Mouse (Mus musculus): ENCODE measurements around the gene Aplp2. TPM values are rescaled to one million over a fixed set of nuclear protein-coding genes. Genes with fewer than 3 reads are reported as not detected.
A peak's percentile ranks its signal among the peaks of the same experiment; 100 is the strongest.

Aplp2 gene
- polyA plus RNA-seq, 1 experiment from 2014 or later = 240 TPM

DNA sequence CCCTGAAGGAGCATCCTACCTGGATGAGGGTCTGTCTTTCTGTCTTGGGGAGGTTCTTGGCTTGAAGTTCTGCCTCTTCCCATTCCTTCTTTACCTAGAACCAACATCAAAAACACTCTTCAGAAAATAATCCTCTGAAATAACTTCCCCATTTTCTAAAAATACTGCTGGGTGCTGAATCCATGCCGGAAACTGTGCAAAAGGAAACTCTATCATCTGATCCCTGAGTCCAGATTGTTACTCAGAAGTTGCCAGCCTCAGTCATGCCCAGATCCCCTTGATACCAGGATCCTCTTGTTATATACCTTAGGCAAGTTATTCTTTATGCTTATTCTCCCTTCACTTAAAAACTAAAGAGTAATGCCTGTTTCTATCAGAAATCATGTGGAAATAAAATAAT lies 48.3 kb downstream of the Aplp2 start:
- no peaks in the 10 kb centered on the region for H3K9me3 ChIP-seq (ENCODE audit: control insufficient read depth, low read length)
- H3K4me1 ChIP-seq (replicated peaks; ENCODE audit: control insufficient read depth, insufficient read depth, low read length) = no peaks in the 10 kb centered on the region
- peaks cover 6% of the 10 kb centered on the region for H3K36me3 ChIP-seq (ENCODE audit: control insufficient read depth, insufficient read depth, low read length)
- no peak overlapping the region for H3K27ac ChIP-seq (ENCODE audit: low read depth, low read length)
- no peak overlapping the region for H3K9ac ChIP-seq (ENCODE audit: low read depth, low read length)
- DNase-seq (ENCODE audit: low spot score) (no peak), ATAC-seq (ENCODE audit: low FRiP score) (no peak)
- no peak overlapping the region for H3K4me3 ChIP-seq (ENCODE audit: low read depth, low read length)
- H3K4me2 ChIP-seq (replicated peaks; ENCODE audit: low read depth, low read length) = no peak overlapping the region
- WGBS = 93% methylated on average over 1 of the region's 1 CpGs
- H3K27me3 ChIP-seq (ENCODE audit: control insufficient read depth, insufficient read depth, low read length) = no peaks in the 10 kb centered on the region

DNA sequence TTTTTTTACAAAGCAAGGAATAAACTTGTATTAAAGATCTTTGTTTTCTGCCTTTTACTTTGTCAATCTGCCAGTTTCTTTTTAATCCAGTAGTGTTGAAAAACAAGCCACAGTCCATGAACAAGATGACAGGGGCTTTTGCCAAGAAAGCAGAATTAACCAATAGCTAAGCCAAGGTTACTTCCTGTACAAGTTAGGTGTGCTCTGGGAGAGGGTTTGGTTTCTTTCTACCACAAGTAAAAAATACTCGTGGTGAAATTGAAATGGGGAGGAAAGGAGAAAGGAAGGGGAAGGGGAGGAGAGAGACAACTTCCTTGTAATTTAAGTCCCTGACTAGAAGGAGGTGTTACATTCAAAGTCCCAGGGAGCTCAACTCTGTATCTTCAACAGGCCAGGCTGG lies 48.7 kb downstream of the Aplp2 start:
- ATAC-seq (ENCODE audit: low FRiP score) (no peak), DNase-seq (ENCODE audit: low spot score) (no peak)
- H3K4me3 ChIP-seq (ENCODE audit: low read depth, low read length) = no peak overlapping the region
- no peak overlapping the region for H3K4me2 ChIP-seq (replicated peaks; ENCODE audit: low read depth, low read length)
- no peak overlapping the region for H3K27ac ChIP-seq (ENCODE audit: low read depth, low read length)
- H3K4me1 ChIP-seq (replicated peaks; ENCODE audit: control insufficient read depth, insufficient read depth, low read length) = no peaks in the 10 kb centered on the region
- H3K36me3 ChIP-seq (ENCODE audit: control insufficient read depth, insufficient read depth, low read length) = peaks cover 6% of the 10 kb centered on the region
- no peak overlapping the region for H3K9ac ChIP-seq (ENCODE audit: low read depth, low read length)
- 83% methylated on average over 1 of the region's 1 CpGs for WGBS
- no peaks in the 10 kb centered on the region for H3K27me3 ChIP-seq (ENCODE audit: control insufficient read depth, insufficient read depth, low read length)
- H3K9me3 ChIP-seq (ENCODE audit: control insufficient read depth, low read length) = no peaks in the 10 kb centered on the region

DNA sequence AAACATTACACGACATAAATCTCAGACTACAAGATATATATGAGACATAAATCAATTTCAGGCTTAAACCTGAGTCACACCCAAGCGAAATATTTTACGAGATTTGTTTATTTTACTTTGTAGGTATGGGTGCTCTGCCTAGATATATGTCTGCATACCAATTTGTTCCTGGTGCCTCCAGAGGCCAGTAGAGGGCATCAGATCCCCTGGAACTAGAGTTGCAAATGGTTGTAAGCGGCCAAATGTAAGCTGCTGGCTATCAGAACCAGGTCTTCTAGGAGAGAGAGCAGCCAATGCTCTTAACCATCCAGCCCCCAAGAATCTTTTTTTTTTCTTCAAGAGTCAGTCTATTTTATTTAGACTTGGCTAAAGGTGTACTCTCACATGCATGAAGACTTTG lies 51.7 kb downstream of the Aplp2 start:
- Histone ChIP-seq H3K4me3 (ENCODE audit: low read depth, low read length) (no peak overlapping the region), H3K36me3 (ENCODE audit: control insufficient read depth, insufficient read depth, low read length) (peaks cover 3% of the 10 kb centered on the region; the same call in 1 of the 2 replicates), H3K4me1 (replicated peaks; ENCODE audit: control insufficient read depth, insufficient read depth, low read length) (no peaks in the 10 kb centered on the region), H3K9me3 (ENCODE audit: control insufficient read depth, low read length) (no peaks in the 10 kb centered on the region), H3K9ac (ENCODE audit: low read depth, low read length) (no peak overlapping the region), H3K4me2 (replicated peaks; ENCODE audit: low read depth, low read length) (no peak overlapping the region), H3K27me3 (ENCODE audit: control insufficient read depth, insufficient read depth, low read length) (no peaks in the 10 kb centered on the region), H3K27ac (ENCODE audit: low read depth, low read length) (no peak overlapping the region)
- WGBS = 93% methylated on average over 4 of the region's 4 CpGs
- no peak for ATAC-seq (ENCODE audit: low FRiP score)
- DNase-seq (ENCODE audit: low spot score) = peak; percentile 55

DNA sequence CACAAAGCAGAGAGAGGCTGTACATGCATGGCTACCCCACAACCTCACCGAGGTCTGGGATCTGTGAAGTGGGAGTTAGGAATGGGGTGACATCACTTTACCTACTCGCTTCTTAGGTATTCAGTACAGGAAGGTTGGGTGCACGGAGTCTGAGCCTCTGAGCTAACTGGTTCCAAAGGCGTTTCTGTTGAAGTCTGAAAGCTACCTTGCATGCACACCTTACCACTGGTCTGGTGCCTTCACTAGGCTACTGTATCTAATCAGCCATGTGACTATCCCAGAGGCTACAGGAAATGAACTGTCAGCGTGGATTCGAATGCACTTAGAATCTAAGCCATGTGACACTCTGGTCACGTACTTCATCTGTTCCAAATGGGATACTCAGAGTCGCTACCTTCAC lies 55.0 kb downstream of the Aplp2 start:
- H3K9ac ChIP-seq (ENCODE audit: low read depth, low read length) = no peak overlapping the region
- H3K27me3 ChIP-seq (ENCODE audit: control insufficient read depth, insufficient read depth, low read length) = no peaks in the 10 kb centered on the region
- ATAC-seq (ENCODE audit: low FRiP score) (no peak), DNase-seq (ENCODE audit: low spot score) (no peak)
- H3K36me3 ChIP-seq (ENCODE audit: control insufficient read depth, insufficient read depth, low read length) = peaks cover 4% of the 10 kb centered on the region; the same call in 1 of the 2 replicates
- H3K27ac ChIP-seq (ENCODE audit: low read depth, low read length) = no peak overlapping the region
- H3K9me3 ChIP-seq (ENCODE audit: control insufficient read depth, low read length) = no peaks in the 10 kb centered on the region
- WGBS = 94% methylated on average over 8 of the region's 8 CpGs
- H3K4me1 ChIP-seq (replicated peaks; ENCODE audit: control insufficient read depth, insufficient read depth, low read length) = no peaks in the 10 kb centered on the region
- no peak overlapping the region for H3K4me3 ChIP-seq (ENCODE audit: low read depth, low read length)
- no peak overlapping the region for H3K4me2 ChIP-seq (replicated peaks; ENCODE audit: low read depth, low read length)

DNA sequence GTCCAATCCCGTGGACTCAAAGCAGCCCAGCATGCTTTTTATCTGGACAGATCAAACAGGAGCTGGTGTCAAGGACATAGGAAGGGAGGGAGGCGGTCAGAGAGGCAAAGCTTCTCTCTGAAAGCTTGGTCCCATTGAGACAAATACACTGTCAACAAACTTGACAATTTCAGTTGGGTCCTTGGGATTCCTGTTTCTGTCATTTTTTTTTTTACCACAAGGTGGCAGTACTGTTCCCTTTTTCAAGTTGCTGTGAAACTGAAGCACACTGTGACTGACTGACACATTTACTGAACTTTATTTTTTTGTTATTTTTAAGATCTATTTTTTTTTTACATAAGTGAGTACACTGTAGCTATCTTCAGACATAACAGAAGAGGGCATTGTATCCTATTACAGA lies 60.6 kb downstream of the Aplp2 start:
- no peak overlapping the region for H3K27ac ChIP-seq (ENCODE audit: low read depth, low read length)
- H3K4me3 ChIP-seq (ENCODE audit: low read depth, low read length) = no peak overlapping the region
- 0 out of 2 replicates have a peak, but pooled peaks cover 4% of the 10 kb centered on the region for H3K36me3 ChIP-seq (ENCODE audit: control insufficient read depth, insufficient read depth, low read length)
- no peaks in the 10 kb centered on the region for H3K4me1 ChIP-seq (replicated peaks; ENCODE audit: control insufficient read depth, insufficient read depth, low read length)
- H3K9ac ChIP-seq (ENCODE audit: low read depth, low read length) = no peak overlapping the region
- no peak overlapping the region for H3K4me2 ChIP-seq (replicated peaks; ENCODE audit: low read depth, low read length)
- H3K9me3 ChIP-seq (ENCODE audit: control insufficient read depth, low read length) = no peaks in the 10 kb centered on the region
- no peaks in the 10 kb centered on the region for H3K27me3 ChIP-seq (ENCODE audit: control insufficient read depth, insufficient read depth, low read length)
- no peak for ATAC-seq (ENCODE audit: low FRiP score)
- DNase-seq (ENCODE audit: low spot score) = peak; percentile 76
- WGBS = 87% methylated on average over 2 of the region's 2 CpGs

DNA sequence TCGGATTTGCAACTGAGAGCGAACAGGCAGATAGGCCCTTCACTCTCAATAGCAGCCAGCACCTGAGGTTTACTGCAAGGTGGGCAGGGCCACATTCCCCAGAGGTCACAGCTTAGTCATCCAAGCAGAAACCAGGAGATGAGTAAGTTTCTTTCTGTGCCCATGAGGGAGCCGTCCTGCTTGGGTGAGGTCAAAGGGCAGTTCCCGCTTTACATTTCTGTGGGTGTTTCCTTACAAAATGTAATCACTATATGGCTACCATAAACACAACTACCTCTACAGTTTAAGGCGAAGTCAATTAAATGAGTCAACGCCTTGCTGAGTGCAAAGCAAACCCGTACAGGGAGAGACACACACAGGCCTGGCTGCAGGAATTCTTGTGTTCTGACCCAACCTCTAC lies 63.5 kb downstream of the Aplp2 start:
- H3K4me2 ChIP-seq (replicated peaks; ENCODE audit: low read depth, low read length) = no peak overlapping the region
- no peak for DNase-seq (ENCODE audit: low spot score)
- no peak for ATAC-seq (ENCODE audit: low FRiP score)
- 79% methylated on average over 7 of the region's 7 CpGs for WGBS
- H3K4me1 ChIP-seq (replicated peaks; ENCODE audit: control insufficient read depth, insufficient read depth, low read length) = no peaks in the 10 kb centered on the region
- no peak overlapping the region for H3K27ac ChIP-seq (ENCODE audit: low read depth, low read length)
- no peak overlapping the region for H3K9ac ChIP-seq (ENCODE audit: low read depth, low read length)
- no peaks in the 10 kb centered on the region for H3K27me3 ChIP-seq (ENCODE audit: control insufficient read depth, insufficient read depth, low read length)
- H3K36me3 ChIP-seq (ENCODE audit: control insufficient read depth, insufficient read depth, low read length) = 0 out of 2 replicates have a peak, but pooled peaks cover 2% of the 10 kb centered on the region
- no peak overlapping the region for H3K4me3 ChIP-seq (ENCODE audit: low read depth, low read length)
- no peaks in the 10 kb centered on the region for H3K9me3 ChIP-seq (ENCODE audit: control insufficient read depth, low read length)

DNA sequence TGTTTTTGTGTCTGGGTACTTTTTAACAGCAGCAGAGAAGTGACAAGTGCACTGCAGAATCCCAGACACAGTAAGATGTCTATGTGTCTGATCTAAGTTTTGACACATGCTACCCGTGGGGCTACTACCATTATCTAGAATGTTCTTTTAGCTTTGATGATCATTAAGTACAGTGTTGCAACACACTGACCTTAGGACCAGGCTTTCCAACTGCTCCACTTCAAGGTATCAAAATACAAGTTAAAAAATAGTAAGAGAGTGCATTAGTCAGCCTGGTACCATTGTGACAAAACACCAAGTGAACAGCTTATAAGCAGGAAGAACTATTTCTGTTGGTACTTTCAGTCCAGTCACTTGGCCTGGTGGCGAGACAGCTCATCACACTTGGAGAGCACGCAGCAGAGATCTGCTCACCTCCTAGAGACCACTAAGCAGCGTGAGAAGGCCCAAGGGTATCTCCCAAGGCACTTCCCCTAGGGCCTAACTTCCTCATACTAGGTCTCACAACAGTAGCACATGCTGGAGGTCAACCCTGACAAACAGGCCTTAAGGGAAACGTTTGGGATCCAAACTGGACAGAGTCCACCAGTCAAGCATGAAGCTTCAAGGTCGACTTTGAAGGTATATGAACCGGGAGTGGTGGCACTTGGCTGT lies 66.2 kb downstream of the Aplp2 start:
- DNase-seq (ENCODE audit: low spot score) (no peak), ATAC-seq (ENCODE audit: low FRiP score) (no peak)
- H3K4me1 ChIP-seq (replicated peaks; ENCODE audit: control insufficient read depth, insufficient read depth, low read length) = no peaks in the 10 kb centered on the region
- H3K27me3 ChIP-seq (ENCODE audit: control insufficient read depth, insufficient read depth, low read length) = no peaks in the 10 kb centered on the region
- no peaks in the 10 kb centered on the region for H3K36me3 ChIP-seq (ENCODE audit: control insufficient read depth, insufficient read depth, low read length)
- 86% methylated on average over 7 of the region's 7 CpGs for WGBS
- H3K9me3 ChIP-seq (ENCODE audit: control insufficient read depth, low read length) = no peaks in the 10 kb centered on the region
- no peak overlapping the region for H3K9ac ChIP-seq (ENCODE audit: low read depth, low read length)
- no peak overlapping the region for H3K4me3 ChIP-seq (ENCODE audit: low read depth, low read length)
- H3K4me2 ChIP-seq (replicated peaks; ENCODE audit: low read depth, low read length) = no peak overlapping the region
- H3K27ac ChIP-seq (ENCODE audit: low read depth, low read length) = no peak overlapping the region

DNA sequence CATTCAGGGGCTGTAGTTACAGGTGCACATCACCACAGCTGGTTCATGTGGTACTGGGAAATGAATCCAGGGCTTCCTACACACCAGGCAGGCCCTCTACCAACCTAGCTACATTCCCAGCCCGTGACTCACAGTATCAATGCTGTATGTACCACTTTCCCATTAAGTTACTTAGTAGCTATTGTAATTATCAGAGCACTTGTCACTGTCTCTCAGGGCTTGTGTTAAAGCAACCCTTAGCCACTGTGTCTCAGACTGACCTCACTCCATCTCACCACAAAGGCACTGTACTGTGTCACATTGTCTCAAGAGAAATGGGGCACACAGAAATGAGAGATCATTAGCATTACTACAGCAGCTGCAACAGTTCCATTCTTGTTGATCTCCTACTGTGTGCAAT lies 68.7 kb downstream of the Aplp2 start:
- Histone ChIP-seq H3K9ac (ENCODE audit: low read depth, low read length) (no peak overlapping the region), H3K4me2 (replicated peaks; ENCODE audit: low read depth, low read length) (no peak overlapping the region), H3K36me3 (ENCODE audit: control insufficient read depth, insufficient read depth, low read length) (no peaks in the 10 kb centered on the region), H3K27me3 (ENCODE audit: control insufficient read depth, insufficient read depth, low read length) (no peaks in the 10 kb centered on the region), H3K9me3 (ENCODE audit: control insufficient read depth, low read length) (no peaks in the 10 kb centered on the region), H3K4me3 (ENCODE audit: low read depth, low read length) (no peak overlapping the region), H3K27ac (ENCODE audit: low read depth, low read length) (no peak overlapping the region), H3K4me1 (replicated peaks; ENCODE audit: control insufficient read depth, insufficient read depth, low read length) (no peaks in the 10 kb centered on the region)
- WGBS = 78% methylated on average over 1 of the region's 1 CpGs
- ATAC-seq (ENCODE audit: low FRiP score) (no peak), DNase-seq (ENCODE audit: low spot score) (no peak)

DNA sequence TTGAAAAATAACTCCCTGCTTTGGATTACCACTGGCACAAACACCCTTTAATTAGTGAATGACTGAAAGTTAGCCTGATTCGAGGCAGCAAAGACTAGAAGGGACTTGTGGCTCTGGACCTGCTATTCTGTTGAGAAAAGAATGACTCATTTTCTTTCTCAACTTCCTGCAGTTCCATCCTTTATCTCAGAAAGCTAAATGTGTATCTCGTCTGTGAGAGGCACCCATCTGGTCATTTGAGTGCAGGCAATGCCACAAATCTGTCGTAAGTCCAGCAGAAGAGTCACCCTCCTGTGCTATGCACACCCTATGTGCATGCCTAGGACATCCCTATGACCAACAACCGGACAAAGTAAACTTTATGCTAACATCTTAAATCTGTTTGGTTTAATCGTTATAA lies 78.5 kb downstream of the Aplp2 start:
- no peak overlapping the region for H3K27ac ChIP-seq (ENCODE audit: low read depth, low read length)
- no peaks in the 10 kb centered on the region for H3K36me3 ChIP-seq (ENCODE audit: control insufficient read depth, insufficient read depth, low read length)
- H3K4me3 ChIP-seq (ENCODE audit: low read depth, low read length) = no peak overlapping the region
- peaks cover 12% of the 10 kb centered on the region for H3K4me1 ChIP-seq (replicated peaks; ENCODE audit: control insufficient read depth, insufficient read depth, low read length)
- ATAC-seq (ENCODE audit: low FRiP score) (no peak), DNase-seq (ENCODE audit: low spot score) (no peak)
- H3K9ac ChIP-seq (ENCODE audit: low read depth, low read length) = no peak overlapping the region
- H3K4me2 ChIP-seq (replicated peaks; ENCODE audit: low read depth, low read length) = no peak overlapping the region
- peaks cover 41% of the 10 kb centered on the region for H3K27me3 ChIP-seq (ENCODE audit: control insufficient read depth, insufficient read depth, low read length)
- 88% methylated on average over 5 of the region's 5 CpGs for WGBS
- H3K9me3 ChIP-seq (ENCODE audit: control insufficient read depth, low read length) = no peaks in the 10 kb centered on the region
